Mouse (Mus musculus) urinary bladder, postnatal 25 days (tissue): ENCODE data around the gene Myb.

Source experiments
- DNase-seq: peaks from one replicate; pipeline ENCODE4 v3.0.0; 2022; ENCODE audit warnings: low spot score

Myb gene

GRCm38 (mm10) chr10:21128086-21128611 is 32.6 kb downstream of the Myb start:
- no peak for DNase-seq

GRCm38 (mm10) chr10:21118341-21118740 is 42.4 kb downstream of the Myb start:
- DNase-seq = no peak

- no peak for DNase-seq
Observed at GRCm38 (mm10) chr10:21114459-21114858, 46.3 kb downstream of the Myb start.

- DNase-seq = no peak
Observed at GRCm38 (mm10) chr10:21112689-21113088, 48.1 kb downstream of the Myb start.

- no peak for DNase-seq
Observed at GRCm38 (mm10) chr10:21109337-21110056, 51.3 kb downstream of the Myb start.

- no peak for DNase-seq
Observed at GRCm38 (mm10) chr10:21108796-21109195, 52.0 kb downstream of the Myb start.

GRCm38 (mm10) chr10:21108182-21108581 is 52.6 kb downstream of the Myb start:
- no peak for DNase-seq

GRCm38 (mm10) chr10:21105206-21105605 is 55.6 kb downstream of the Myb start:
- no peak for DNase-seq

GRCm38 (mm10) chr10:21102689-21103088 is 58.1 kb downstream of the Myb start:
- no peak for DNase-seq

GRCm38 (mm10) chr10:21101948-21102347 is 58.8 kb downstream of the Myb start:
- no peak for DNase-seq

- no peak for DNase-seq
Observed at GRCm38 (mm10) chr10:21100646-21101249, 60.0 kb downstream of the Myb start.

GRCm38 (mm10) chr10:21099515-21099914 is 61.3 kb downstream of the Myb start:
- DNase-seq = no peak

GRCm38 (mm10) chr10:21095541-21095940 is 65.2 kb downstream of the Myb start:
- DNase-seq = no peak

- DNase-seq = no peak
Observed at GRCm38 (mm10) chr10:21094896-21095295, 65.9 kb downstream of the Myb start.

GRCm38 (mm10) chr10:21093301-21093700 is 67.5 kb downstream of the Myb start:
- no peak for DNase-seq

GRCm38 (mm10) chr10:21092501-21093270 is 68.1 kb downstream of the Myb start:
- DNase-seq = no peak

GRCm38 (mm10) chr10:21090922-21091700 is 69.7 kb downstream of the Myb start:
- no peak for DNase-seq

- DNase-seq = no peak
Observed at GRCm38 (mm10) chr10:21089541-21089940, 71.2 kb downstream of the Myb start.

GRCm38 (mm10) chr10:21087614-21088232 is 73.1 kb downstream of the Myb start:
- DNase-seq = no peak

- DNase-seq = no peak
Observed at GRCm38 (mm10) chr10:21085044-21085443, 75.7 kb downstream of the Myb start.

GRCm38 (mm10) chr10:21083391-21083918 is 77.3 kb downstream of the Myb start:
- DNase-seq = no peak
